Mouse (Mus musculus) MEL (cell line): Measurements from ENCODE around the gene Pcbp2.

Experiments used
- CHD2 ChIP-seq: IDR thresholded peaks from 2 replicates; pipeline ENCODE4 v1.6.1; 2011; ENCODE audit warnings: low read length, improper control_type of control experiment
- CTCF ChIP-seq, 3 experiments: IDR thresholded peaks in 2 of 3; conservative IDR thresholded peaks in 1 of 3; 2 replicates each; pipeline ENCODE4 v1.5.1; 2011 to 2012; ENCODE audit warnings: low read length in 3 of 3, low read depth in 2 of 3, mild to moderate bottlenecking in 2 of 3, improper control_type of control experiment in 1 of 3, inconsistent platforms in 1 of 3, mixed read lengths in 1 of 3, moderate library complexity in 1 of 3; ENCODE audit not compliant: control insufficient read depth in 1 of 3, insufficient read depth in 1 of 3, poor library complexity in 1 of 3, severe bottlenecking in 1 of 3
- ELF1 ChIP-seq: IDR thresholded peaks from 2 replicates; pipeline ENCODE4 v1.6.1; 2014; ENCODE audit warnings: low read depth, mild to moderate bottlenecking, inconsistent platforms, low read length, improper control_type of control experiment, moderate library complexity
- GABPA ChIP-seq: IDR thresholded peaks from 2 replicates; pipeline ENCODE4 v1.6.1; 2012; ENCODE audit warnings: low read depth, mild to moderate bottlenecking, inconsistent platforms, low read length, improper control_type of control experiment, moderate library complexity
- HCFC1 ChIP-seq: IDR thresholded peaks from 2 replicates; pipeline ENCODE4 v1.6.1; 2012; ENCODE audit warnings: low read depth, mild to moderate bottlenecking, inconsistent platforms, low read length, improper control_type of control experiment, moderate library complexity

DNA sequence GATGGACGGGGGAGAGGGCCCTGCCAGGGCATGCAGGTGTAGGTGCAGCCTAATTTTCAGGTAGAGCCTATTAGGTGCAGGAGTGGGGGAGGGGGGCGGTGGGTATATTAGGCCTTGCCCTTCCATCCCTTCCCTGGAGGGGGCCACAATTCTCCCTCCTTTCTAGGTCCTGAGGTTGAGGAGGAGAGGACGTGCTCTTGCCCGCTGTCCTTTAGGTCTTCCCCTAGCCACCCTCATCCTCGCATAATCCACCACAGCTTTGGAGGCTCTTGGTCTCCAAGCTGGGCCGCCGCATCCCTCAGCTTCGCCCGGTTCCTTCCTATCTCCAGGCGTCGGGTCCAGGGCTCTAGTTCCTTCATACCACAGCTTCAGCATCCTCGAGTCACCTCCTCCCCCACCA is 46.0 kb downstream of the Pcbp2 start:
- TF ChIP-seq HCFC1 (no peak), CTCF (IDR thresholded peaks at IDR 0.05 in 2 of 3, conservative IDR thresholded peaks at IDR 0.05 in 1 of 3; ENCODE audit: control insufficient read depth in 1 of 3, insufficient read depth in 1 of 3, low read depth in 2 of 3, low read length in 3 of 3, poor library complexity in 1 of 3, severe bottlenecking in 1 of 3) (no peak), CHD2 (no peak), ELF1 (no peak), GABPA (no peak)
